Mouse (Mus musculus) CH12.LX (cell line): ENCODE results near the gene Dda1. TPM values are rescaled to one million over a fixed set of nuclear protein-coding genes. Genes with fewer than 3 reads are reported as not detected.

Source experiments
- DNase-seq: peaks from one replicate; pipeline ENCODE4 v3.0.0-alpha.2; 2013; ENCODE audit errors: extremely low read depth
- H3K27ac ChIP-seq: 2 replicates; pipeline ENCODE4 v1.5.1; 2012; ENCODE audit warnings: low read depth, mild to moderate bottlenecking, control low read depth, moderate library complexity; ENCODE audit not compliant: insufficient read depth
- H3K27me3 ChIP-seq: replicated peaks from 2 replicates; pipeline ENCODE3; 2012; ENCODE audit warnings: inconsistent platforms
- H3K36me3 ChIP-seq, 2 experiments: replicated peaks in 1 of 2; 2 replicates each; pipeline versions ENCODE3 to v1.6.1; 2012; ENCODE audit warnings: inconsistent platforms in 1 of 2, low read length in 1 of 2, mild to moderate bottlenecking in 1 of 2, mixed read lengths in 1 of 2, moderate library complexity in 1 of 2; ENCODE audit not compliant: control insufficient read depth in 1 of 2, insufficient read depth in 1 of 2
- H3K4me1 ChIP-seq, 2 experiments: 2 replicates each; pipeline ENCODE4 v1.6.1; 2012; ENCODE audit warnings: inconsistent platforms in 1 of 2, moderate library complexity in 1 of 2; ENCODE audit not compliant: insufficient read depth in 2 of 2, control insufficient read depth in 1 of 2
- H3K4me2 ChIP-seq: 2 replicates; pipeline ENCODE4 v1.6.1; 2012; ENCODE audit warnings: low read depth, mild to moderate bottlenecking, control low read depth; ENCODE audit not compliant: poor library complexity, insufficient read depth, severe bottlenecking
- H3K4me3 ChIP-seq, 3 experiments: fragments of 150-350 bp in 1 of 3; sonication (generic) in 1 of 3; replicated peaks in 1 of 3; 2 replicates each; pipeline versions ENCODE3 to v1.5.1; 2011 to 2012; ENCODE audit warnings: low read depth in 2 of 3, low read length in 2 of 3, mild to moderate bottlenecking in 2 of 3, moderate library complexity in 2 of 3, control low read depth in 1 of 3, improper control_type of control experiment in 1 of 3, inconsistent platforms in 1 of 3, mixed read lengths in 1 of 3; ENCODE audit not compliant: poor library complexity in 1 of 3
- H3K79me2 ChIP-seq: replicated peaks from 2 replicates; pipeline ENCODE4 v1.6.1; 2012; ENCODE audit warnings: mild to moderate bottlenecking, moderate library complexity; ENCODE audit not compliant: control insufficient read depth, poor library complexity, insufficient read depth, severe bottlenecking; ENCODE audit errors: extremely low read depth
- H3K9ac ChIP-seq: 2 replicates; pipeline ENCODE4 v1.6.1; 2012; ENCODE audit warnings: low read depth, mild to moderate bottlenecking, control low read depth, moderate library complexity; ENCODE audit not compliant: insufficient read depth
- H3K9me3 ChIP-seq: replicated peaks from 2 replicates; pipeline ENCODE3; 2012; ENCODE audit warnings: low read length, inconsistent platforms, mixed read lengths
- BHLHE40 ChIP-seq: IDR thresholded peaks from 2 replicates; pipeline ENCODE4 v1.6.1; 2011; ENCODE audit warnings: mild to moderate bottlenecking, low read depth, low read length, improper control_type of control experiment
- CHD1 ChIP-seq: IDR thresholded peaks from 2 replicates; pipeline ENCODE4 v1.6.1; 2012; ENCODE audit warnings: low read depth, low read length, improper control_type of control experiment, inconsistent platforms
- ELF1 ChIP-seq: IDR thresholded peaks from 2 replicates; pipeline ENCODE4 v1.6.1; 2014; ENCODE audit warnings: low read depth, mild to moderate bottlenecking, inconsistent platforms, low read length, improper control_type of control experiment
- IRF4 ChIP-seq: IDR thresholded peaks from 2 replicates; pipeline ENCODE4 v1.6.1; 2014; ENCODE audit warnings: low read depth, mild to moderate bottlenecking, inconsistent platforms, low read length, improper control_type of control experiment
- JUN ChIP-seq: IDR thresholded peaks from 2 replicates; pipeline ENCODE4 v1.6.1; 2011; ENCODE audit warnings: low read depth, mild to moderate bottlenecking, low read length, improper control_type of control experiment, moderate library complexity; ENCODE audit not compliant: insufficient read depth
- MAFK ChIP-seq: IDR thresholded peaks from 2 replicates; pipeline ENCODE4 v1.6.1; 2011; ENCODE audit warnings: low read length, improper control_type of control experiment; ENCODE audit not compliant: insufficient replicate concordance
- MAX ChIP-seq: IDR thresholded peaks from 2 replicates; pipeline ENCODE4 v1.6.1; 2011; ENCODE audit warnings: low read length, improper control_type of control experiment
- MEF2A ChIP-seq: IDR thresholded peaks from 2 replicates; pipeline ENCODE4 v1.6.1; 2014; ENCODE audit warnings: low read depth, mild to moderate bottlenecking, inconsistent platforms, low read length, improper control_type of control experiment, borderline replicate concordance
- MXI1 ChIP-seq: IDR thresholded peaks from 2 replicates; pipeline ENCODE4 v1.6.1; 2011; ENCODE audit warnings: mild to moderate bottlenecking, low read depth, low read length, improper control_type of control experiment
- NRF1 ChIP-seq: IDR thresholded peaks from 2 replicates; pipeline ENCODE4 v1.6.1; 2014; ENCODE audit warnings: low read depth, mild to moderate bottlenecking, inconsistent platforms, low read length, improper control_type of control experiment, moderate library complexity
- POLR2AphosphoS2 ChIP-seq: IDR thresholded peaks from 2 replicates; pipeline ENCODE4 v1.6.1; 2011; ENCODE audit warnings: low read depth, low read length, improper control_type of control experiment
- RAD21 ChIP-seq: IDR thresholded peaks from 2 replicates; pipeline ENCODE4 v1.6.1; 2011; ENCODE audit warnings: low read depth, mild to moderate bottlenecking, low read length, improper control_type of control experiment, moderate library complexity
- RCOR1 ChIP-seq: conservative IDR thresholded peaks from 2 replicates; pipeline ENCODE4 v1.6.1; 2012; ENCODE audit warnings: low read depth, mild to moderate bottlenecking, inconsistent platforms, low read length, improper control_type of control experiment
- SIN3A ChIP-seq: IDR thresholded peaks from 2 replicates; pipeline ENCODE4 v1.6.1; 2012; ENCODE audit warnings: low read length, improper control_type of control experiment, inconsistent platforms
- SMC3 ChIP-seq: IDR thresholded peaks from 2 replicates; pipeline ENCODE4 v1.6.1; 2011; ENCODE audit warnings: low read depth, low read length, improper control_type of control experiment
- TCF12 ChIP-seq: IDR thresholded peaks from 2 replicates; pipeline ENCODE4 v1.6.1; 2014; ENCODE audit warnings: low read depth, mild to moderate bottlenecking, inconsistent platforms, low read length, improper control_type of control experiment
- UBTF ChIP-seq: IDR thresholded peaks from 2 replicates; pipeline ENCODE4 v1.6.1; 2012; ENCODE audit warnings: low read depth, mild to moderate bottlenecking, inconsistent platforms, low read length, improper control_type of control experiment, moderate library complexity
- ZC3H11A ChIP-seq: IDR thresholded peaks from 2 replicates; pipeline ENCODE4 v1.6.1; 2012; ENCODE audit warnings: low read depth, mild to moderate bottlenecking, inconsistent platforms, low read length, improper control_type of control experiment
- ZMIZ1 ChIP-seq: IDR thresholded peaks from 2 replicates; pipeline ENCODE4 v1.6.1; 2012; ENCODE audit warnings: low read depth, mild to moderate bottlenecking, inconsistent platforms, low read length, improper control_type of control experiment
- ZNF384 ChIP-seq: IDR thresholded peaks from 2 replicates; pipeline ENCODE4 v1.6.1; 2012; ENCODE audit warnings: low read depth, low read length, improper control_type of control experiment, inconsistent platforms
- dilution Hi-C: fragments of 300-500 bp; cut with MboI; formaldehyde crosslinking; loops from 2 replicates; pipeline ENCODE4 v1.14.3; 2020; ENCODE audit warnings: low sequenced_read_pairs; ENCODE audit not compliant: extremely low pct_unique_long_range_greater_than_20kb, extremely low pct_ligation_motif_present
- in situ Hi-C: fragments of 300-500 bp; cut with MboI; formaldehyde crosslinking; loops from 3 replicates; pipeline ENCODE4 v1.14.3; 2019; ENCODE audit warnings: low sequenced_read_pairs, low pct_ligation_motif_present, low pct_unique_long_range_greater_than_20kb, mixed read lengths
- polyA plus RNA-seq: library from polyadenylated mRNA; unstranded; fragments of >175 nt; gene quantifications from 2 replicates; pipeline ENCODE4 v1.2.1, GENCODE M21; 2012; ENCODE audit warnings: low read depth; ENCODE audit not compliant: insufficient read length
- total RNA-seq, 2 experiments: library from RNA; depleted of rRNA; stranded (reverse); fragments of 300-350 nt in 1 of 2; fragments of >200 nt in 1 of 2; gene quantifications; 2 replicates each; pipeline ENCODE4 v1.2.3; 2012 to 2014

Gene Dda1
- total and polyA plus RNA-seq, 3 experiments, result 57.4 to 78.1 (median 59.3) TPM

DNA sequence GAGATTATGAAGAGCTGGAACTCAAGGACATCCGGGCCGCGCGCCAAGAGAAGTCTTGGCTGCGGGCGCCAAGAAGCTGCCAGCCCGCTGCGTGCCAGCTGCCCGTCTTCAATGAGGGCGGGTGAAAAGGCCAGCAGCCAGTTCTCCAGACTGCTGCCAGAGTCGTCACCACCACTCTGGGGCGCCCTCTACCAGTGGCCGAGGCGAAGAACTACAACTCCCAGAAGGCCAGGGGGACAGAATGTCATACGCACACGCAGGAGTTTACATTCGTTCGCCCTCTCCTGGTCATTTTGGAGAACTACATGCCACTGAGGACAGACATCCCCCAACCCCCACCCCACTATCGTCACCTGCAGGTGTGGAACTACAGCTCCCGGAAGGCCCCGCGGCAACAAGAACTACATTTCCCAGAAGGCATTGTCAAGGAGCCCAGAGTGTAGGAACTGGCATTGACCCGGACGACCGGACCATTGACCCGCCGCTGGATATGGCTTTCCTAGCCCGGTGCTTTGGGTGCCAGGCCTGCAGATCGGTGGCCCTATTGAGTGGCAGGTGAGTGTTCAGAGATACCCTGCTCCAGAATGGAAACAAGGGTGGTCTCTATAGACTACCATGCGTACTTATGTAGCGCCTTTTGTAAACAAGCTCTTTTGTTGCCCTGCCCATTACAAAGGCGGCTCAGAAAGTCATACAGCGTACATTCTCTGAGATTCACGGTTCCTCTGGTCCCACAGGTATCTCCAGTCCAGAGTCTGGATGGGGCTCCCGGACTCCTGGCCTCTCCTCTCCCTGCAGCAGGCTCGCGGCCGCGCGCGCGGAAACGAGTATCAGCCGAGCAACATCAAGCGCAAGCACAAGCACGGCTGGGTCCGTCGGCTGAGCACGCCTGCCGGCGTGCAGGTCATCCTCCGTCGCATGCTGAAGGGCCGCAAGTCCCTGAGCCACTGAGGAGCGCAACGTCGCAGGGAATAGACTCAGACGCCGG is 4.2 kb upstream of the Dda1 start, which contains the start of gene Mrpl34 (continued):
- TF ChIP-seq RCOR1 (no peak), ZNF384 (no peak), ELF1 (peak; percentile 94), SIN3A (peak; percentile 97), JUN (peak; percentile 57), TCF12 (peak; percentile 82), SMC3 (peak; percentile 72), BHLHE40 (peak; percentile 84), ZMIZ1 (peak; percentile 76; the same call in 1 of the 2 replicates), NRF1 (peak; percentile 78), POLR2AphosphoS2 (peak; percentile 37; the same call in 1 of the 2 replicates), ZC3H11A (no peak), MEF2A (peak; percentile 87), CHD1 (no peak), MAFK (no peak), MAX (peak; percentile 89), UBTF (peak; percentile 46; the same call in 1 of the 2 replicates), MXI1 (peak; percentile 82; the same call in 1 of the 2 replicates)
- TF ChIP-seq, all 38 proteins: peak for 27

DNA sequence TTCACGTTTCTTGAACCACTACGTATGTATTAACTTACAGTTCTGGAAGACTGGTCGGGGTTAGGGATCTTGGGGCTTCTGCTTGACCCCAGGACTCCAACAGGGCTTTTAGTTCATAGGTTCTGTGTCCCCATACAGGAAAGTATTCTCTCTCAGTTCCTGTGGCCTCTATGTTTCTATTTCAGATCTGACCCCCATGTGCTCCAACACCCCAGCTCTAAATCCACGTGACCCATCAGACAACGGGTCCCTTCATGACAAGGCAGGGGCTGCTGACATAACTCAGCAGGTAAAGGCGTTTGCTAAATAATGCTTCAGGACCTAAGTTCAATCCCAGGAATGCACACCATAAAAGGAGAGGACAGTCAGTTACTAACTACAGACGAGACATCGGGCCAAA is 3.3 kb upstream of the Dda1 start:
- peak overlapping the region in 2 of 3 experiments; percentile 80 to 95 for H3K4me3 ChIP-seq
- dilution Hi-C loops, result no loop called here
- H3K9me3 ChIP-seq, result peaks cover 8% of the 10 kb centered on the region
- in situ Hi-C loops, result loop anchor here (5.0 kb wide), 1 partner anchor 33 kb away; no protein-coding TSS in a partner anchor
- peak overlapping the region; percentile 80 for H3K9ac ChIP-seq
- peaks cover 10 to 33% of the 10 kb centered on the region in 2 experiments for H3K36me3 ChIP-seq
- peak overlapping the region; percentile 62 for H3K4me2 ChIP-seq
- H3K27me3 ChIP-seq, result no peaks in the 10 kb centered on the region
- peaks cover 23 to 45% of the 10 kb centered on the region in 2 experiments for H3K4me1 ChIP-seq
- DNase-seq, result no peak
- peaks cover 16% of the 10 kb centered on the region for H3K79me2 ChIP-seq
- no peak for TF ChIP-seq MAX
- no peak for TF ChIP-seq RCOR1
- TF ChIP-seq ZMIZ1, result no peak
- TF ChIP-seq NRF1, result no peak
- TF ChIP-seq IRF4, result no peak
- no peak for TF ChIP-seq SMC3
- TF ChIP-seq RAD21, result no peak
- no peak overlapping the region for H3K27ac ChIP-seq
